Mouse (Mus musculus) 416B (cell line): ENCODE results near the gene Pacsin2.

Experiments
- DNase-seq: peaks from one replicate; pipeline ENCODE4 v3.0.0; 2011; ENCODE audit warnings: low read depth

The Pacsin2 gene

GRCm38 (mm10) chr15:83328952-83329351 lies 135.5 kb downstream of the Pacsin2 start:
- no peak for DNase-seq
